Mouse (Mus musculus) kidney, embryonic 16.5 days (tissue): Measurements from ENCODE around the gene Pfn1. TPM values are rescaled to one million over a fixed set of nuclear protein-coding genes. Genes with fewer than 3 reads are reported as not detected.

ENCODE experiments used
- ATAC-seq: fragments of 200-750 bp; cut with Nextera tagmentation; 2 replicates; pipeline ENCODE4 v1.8.0; 2017; ENCODE audit warnings: moderate TSS enrichment; ENCODE audit not compliant: low FRiP score, low TSS enrichment
- H3K27ac ChIP-seq: fragments of 300-500 bp; sonication (generic); 2 replicates; pipeline ENCODE4 v1.5.1; 2014; ENCODE audit warnings: low read length
- H3K27me3 ChIP-seq: fragments of 300-500 bp; sonication (generic); 2 replicates; pipeline ENCODE4 v1.6.1; 2014; ENCODE audit warnings: low read length, control low read depth, mixed read lengths; ENCODE audit not compliant: insufficient read depth
- H3K36me3 ChIP-seq: fragments of 300-500 bp; sonication (generic); 2 replicates; pipeline ENCODE4 v1.6.1; 2014; ENCODE audit warnings: low read length, control low read depth, mixed read lengths; ENCODE audit not compliant: insufficient read depth
- H3K4me1 ChIP-seq: fragments of 300-500 bp; sonication (generic); 2 replicates; pipeline ENCODE4 v1.6.1; 2014; ENCODE audit warnings: low read length, control low read depth, mixed read lengths; ENCODE audit not compliant: insufficient read depth
- H3K4me2 ChIP-seq: fragments of 300-500 bp; sonication (generic); replicated peaks from 2 replicates; pipeline ENCODE4 v1.6.1; 2014; ENCODE audit warnings: low read depth, low read length
- H3K4me3 ChIP-seq: fragments of 300-500 bp; sonication (generic); 2 replicates; pipeline ENCODE4 v1.5.1; 2014; ENCODE audit warnings: mild to moderate bottlenecking, low read length
- H3K9ac ChIP-seq: fragments of 300-500 bp; sonication (generic); replicated peaks from 2 replicates; pipeline ENCODE4 v1.6.1; 2014; ENCODE audit warnings: low read length
- H3K9me3 ChIP-seq: fragments of 300-500 bp; sonication (generic); 2 replicates; pipeline ENCODE4 v1.6.1; 2016; ENCODE audit warnings: low read length, control low read depth
- whole genome bisulfite sequencing: fragments of 180-500 bp; shearing (Covaris S2); extraction: QIAGEN DNeasy Blood & Tissue Kit; methylation state at CpG from one replicate; pipeline ENCODE4 v1.1.7; 2014; 5-methylcytosine and 5-hydroxymethylcytosine counted together
- polyA plus RNA-seq: library from polyadenylated mRNA; unstranded; fragments of >200 nt; fragmentation: Nextera tagmentation; extraction: Ambion mirVana; gene quantifications from 2 replicates; pipeline ENCODE4 v1.2.1, GENCODE M21; 2015

Gene Pfn1
- polyA plus RNA-seq, 1 experiment from 2014 or later, result 1,671 TPM

GRCm38 (mm10) chr11:70608381-70609066 lies 45.9 kb downstream of the Pfn1 start:
- H3K9me3 ChIP-seq, result no peaks in the 10 kb centered on the region
- peak; percentile 77 for ATAC-seq
- H3K4me2 ChIP-seq, result no peak overlapping the region
- H3K27ac ChIP-seq, result peak overlapping the region; percentile 16; the same call in 1 of the 2 replicates
- H3K27me3 ChIP-seq, result no peaks in the 10 kb centered on the region
- no peak overlapping the region for H3K9ac ChIP-seq
- no peak overlapping the region for H3K4me3 ChIP-seq
- WGBS, result 73% methylated on average over 26 of the region's 26 CpGs
- H3K4me1 ChIP-seq, result peaks cover 11% of the 10 kb centered on the region; the same call in 1 of the 2 replicates
- peaks cover 91% of the 10 kb centered on the region for H3K36me3 ChIP-seq

GRCm38 (mm10) chr11:70607611-70608010 lies 46.8 kb downstream of the Pfn1 start:
- Histone ChIP-seq H3K9me3 (no peaks in the 10 kb centered on the region), H3K9ac (no peak overlapping the region), H3K27ac (no peak overlapping the region), H3K4me3 (no peak overlapping the region), H3K36me3 (peaks cover 89% of the 10 kb centered on the region), H3K4me2 (no peak overlapping the region), H3K27me3 (no peaks in the 10 kb centered on the region), H3K4me1 (peaks cover 11% of the 10 kb centered on the region; the same call in 1 of the 2 replicates)
- 90% methylated on average over 9 of the region's 9 CpGs for WGBS
- no peak for ATAC-seq

GRCm38 (mm10) chr11:70606717-70607116 lies 47.7 kb downstream of the Pfn1 start:
- no peaks in the 10 kb centered on the region for H3K27me3 ChIP-seq
- H3K9me3 ChIP-seq, result no peaks in the 10 kb centered on the region
- H3K4me1 ChIP-seq, result peaks cover 11% of the 10 kb centered on the region; the same call in 1 of the 2 replicates
- ATAC-seq, result no peak
- H3K36me3 ChIP-seq, result peaks cover 89% of the 10 kb centered on the region
- no peak overlapping the region for H3K4me2 ChIP-seq
- no peak overlapping the region for H3K4me3 ChIP-seq
- WGBS, result 72% methylated on average over 12 of the region's 12 CpGs
- H3K9ac ChIP-seq, result no peak overlapping the region
- H3K27ac ChIP-seq, result no peak overlapping the region

GRCm38 (mm10) chr11:70605024-70605566 lies 49.3 kb downstream of the Pfn1 start:
- no peak overlapping the region for H3K4me3 ChIP-seq
- H3K27ac ChIP-seq, result no peak overlapping the region
- H3K27me3 ChIP-seq, result no peaks in the 10 kb centered on the region
- H3K4me2 ChIP-seq, result no peak overlapping the region
- H3K9me3 ChIP-seq, result no peaks in the 10 kb centered on the region
- WGBS, result 54% methylated on average over 14 of the region's 14 CpGs
- no peak overlapping the region for H3K9ac ChIP-seq
- peaks cover 78% of the 10 kb centered on the region for H3K36me3 ChIP-seq
- peaks cover 11% of the 10 kb centered on the region; the same call in 1 of the 2 replicates for H3K4me1 ChIP-seq
- ATAC-seq, result no peak

Other genes with a start within 250 kb of the Pfn1 start
- 40.3 and 41.9 TPM in 2 replicates for gene Pelp1, start 244.6 kb downstream of the Pfn1 start, polyA plus RNA-seq
- gene Arrb2, start 222.0 kb downstream of the Pfn1 start, polyA plus RNA-seq, result 15.3 and 19.0 TPM in 2 replicates
- gene Med11, start 202.7 kb downstream of the Pfn1 start, polyA plus RNA-seq, result 43.9 and 46.3 TPM in 2 replicates
- 1.4 and 1.5 TPM in 2 replicates for gene Zmynd15, start 195.2 kb downstream of the Pfn1 start, polyA plus RNA-seq
- gene Cxcl16, start 194.7 kb downstream of the Pfn1 start, polyA plus RNA-seq, result 9.1 and 9.7 TPM in 2 replicates
- 0.69 and 0.80 TPM in 2 replicates for gene Tm4sf5, start 149.4 kb downstream of the Pfn1 start, polyA plus RNA-seq
- gene Vmo1, start 140.0 kb downstream of the Pfn1 start, polyA plus RNA-seq, result 0.37 and 0.50 TPM in 2 replicates
- gene Gltpd2, start 135.4 kb downstream of the Pfn1 start, polyA plus RNA-seq, result 0.51 and 0.62 TPM in 2 replicates
- gene Psmb6, start 129.3 kb downstream of the Pfn1 start, polyA plus RNA-seq, result 789 and 872 TPM in 2 replicates
- gene Gm40193, start 121.7 kb downstream of the Pfn1 start, polyA plus RNA-seq, result not detected in 2 replicates
- 8.5 and 8.8 TPM in 2 replicates for gene Pld2, start 114.6 kb downstream of the Pfn1 start, polyA plus RNA-seq
- gene Mink1, start 91.8 kb downstream of the Pfn1 start, polyA plus RNA-seq, result 15.9 and 17.4 TPM in 2 replicates
- not detected in 2 replicates for gene 4930544D05Rik, start 38.8 kb downstream of the Pfn1 start, polyA plus RNA-seq
- 0.19 TPM in 1 of 2 replicates, not detected in the other for gene Chrne, start 35.4 kb downstream of the Pfn1 start, polyA plus RNA-seq
- 0.11 and 0.21 TPM in 2 replicates for gene Gp1ba, start 15.5 kb downstream of the Pfn1 start, polyA plus RNA-seq
- gene Rnf167, start 7.4 kb downstream of the Pfn1 start, polyA plus RNA-seq, result 130 and 137 TPM in 2 replicates
- gene Slc25a11, start 7.2 kb downstream of the Pfn1 start, polyA plus RNA-seq, result 229 and 235 TPM in 2 replicates
- 23.1 and 28.0 TPM in 2 replicates for gene Eno3, start 2.6 kb upstream of the Pfn1 start, polyA plus RNA-seq
- 206 and 209 TPM in 2 replicates for gene Spag7, start 14.8 kb upstream of the Pfn1 start, polyA plus RNA-seq
- gene Camta2, start 33.5 kb upstream of the Pfn1 start, polyA plus RNA-seq, result 12.7 and 17.0 TPM in 2 replicates
- 1.3 and 1.6 TPM in 2 replicates for gene Inca1, start 45.5 kb upstream of the Pfn1 start, polyA plus RNA-seq
- 2.5 and 3.5 TPM in 2 replicates for gene Kif1c, start 45.9 kb upstream of the Pfn1 start, polyA plus RNA-seq
- gene Zfp3, start 109.6 kb upstream of the Pfn1 start, polyA plus RNA-seq, result 8.6 and 8.7 TPM in 2 replicates
- gene Scimp, start 157.9 kb upstream of the Pfn1 start, polyA plus RNA-seq, result 0.20 and 0.22 TPM in 2 replicates
- gene Rabep1, start 190.1 kb upstream of the Pfn1 start, polyA plus RNA-seq, result 29.5 and 31.6 TPM in 2 replicates